In the genomic region with DNA sequence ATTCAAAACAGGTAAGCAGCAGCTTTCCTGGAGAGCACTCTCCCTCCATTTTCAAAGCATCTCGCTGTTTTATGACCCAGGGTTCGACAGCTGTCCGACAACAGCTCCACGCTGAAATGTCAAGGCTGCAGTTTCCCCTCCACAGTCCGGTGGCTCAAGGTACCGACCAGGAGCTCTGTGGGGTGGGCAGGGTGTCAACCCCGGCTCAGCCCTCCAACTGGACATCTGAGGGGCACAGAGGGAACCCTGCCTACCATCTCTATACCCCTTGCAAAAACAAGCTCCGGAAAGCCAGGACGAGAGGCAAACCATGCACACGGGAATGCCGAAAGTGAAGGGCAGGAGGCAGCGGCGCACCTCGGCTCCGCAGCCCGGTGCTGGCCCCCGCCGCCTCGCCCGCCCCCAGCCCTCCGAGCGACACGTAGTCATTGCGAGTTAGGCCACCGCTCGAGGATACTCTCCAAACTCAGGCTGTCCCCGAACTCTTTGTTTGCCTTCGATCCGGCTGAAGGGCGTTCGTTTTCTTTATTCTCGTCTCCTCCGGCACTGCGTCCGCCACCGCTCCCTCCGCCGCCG, we compare ENCODE assay signal across 8 mouse cellular contexts. TPM values are rescaled to one million over a fixed set of nuclear protein-coding genes. Genes with fewer than 3 reads are reported as not detected.
A peak's percentile ranks its signal among the peaks of the same experiment; 100 is the strongest.
DNase-seq lines count a peak whose midpoint lies in the region; ATAC-seq and TF ChIP-seq lines count a peak whose summit lies in the region.

No protein-coding gene starts in this region.

- peak overlapping the region; percentile 95 for H3K9ac ChIP-seq in lung, embryonic 16.5 days (ENCODE audit: low read length)
- peak overlapping the region; percentile 95 for H3K9ac ChIP-seq in embryonic facial prominence, embryonic 15.5 days
- H3K9ac ChIP-seq in intestine, postnatal 0 days (ENCODE audit: low read depth, low read length): peak overlapping the region; percentile 94
- H3K9ac ChIP-seq in neural tube, embryonic 15.5 days (replicated peaks): peak overlapping the region; percentile 91

- under 1% methylated on average over 39 of the region's 39 CpGs for WGBS in lung, embryonic 16.5 days
- under 1% methylated on average over 39 of the region's 39 CpGs for WGBS in embryonic facial prominence, embryonic 15.5 days
- WGBS in intestine, postnatal 0 days: 0% methylated on average over 39 of the region's 39 CpGs
- WGBS in neural tube, embryonic 15.5 days: 0% methylated on average over 38 of the region's 39 CpGs

- no peaks in the 10 kb centered on the region for H3K27me3 ChIP-seq in lung, embryonic 16.5 days (ENCODE audit: control insufficient read depth, insufficient read depth, low read depth, low read length)
- no peaks in the 10 kb centered on the region for H3K27me3 ChIP-seq in embryonic facial prominence, embryonic 15.5 days
- no peaks in the 10 kb centered on the region for H3K27me3 ChIP-seq in intestine, postnatal 0 days (replicated peaks; ENCODE audit: control insufficient read depth, insufficient read depth, low read length)
- H3K27me3 ChIP-seq in neural tube, embryonic 15.5 days (replicated peaks): no peaks in the 10 kb centered on the region

- H3K4me2 ChIP-seq in lung, embryonic 16.5 days (ENCODE audit: low read depth, low read length): peak overlapping the region; percentile 84
- H3K4me2 ChIP-seq in embryonic facial prominence, embryonic 15.5 days (replicated peaks): peak overlapping the region; percentile 60
- H3K4me2 ChIP-seq in intestine, postnatal 0 days (replicated peaks; ENCODE audit: low read depth): peak overlapping the region; percentile 89
- H3K4me2 ChIP-seq in neural tube, embryonic 15.5 days: peak overlapping the region; percentile 87

- H3K27ac ChIP-seq in lung, embryonic 16.5 days (ENCODE audit: low read length): peak overlapping the region; percentile 61; the same call in 1 of the 2 replicates
- H3K27ac ChIP-seq in embryonic facial prominence, embryonic 15.5 days (replicated peaks): peak overlapping the region; percentile 88
- peak overlapping the region; percentile 80 for H3K27ac ChIP-seq in intestine, postnatal 0 days (ENCODE audit: low read depth, low read length)
- H3K27ac ChIP-seq in neural tube, embryonic 15.5 days (replicated peaks): peak overlapping the region; percentile 93

- H3K4me3 ChIP-seq in lung, embryonic 16.5 days (ENCODE audit: low read length): peak overlapping the region; percentile 94
- peak overlapping the region; percentile 75 for H3K4me3 ChIP-seq in embryonic facial prominence, embryonic 15.5 days (replicated peaks)
- peak overlapping the region; percentile 86 for H3K4me3 ChIP-seq in intestine, postnatal 0 days (ENCODE audit: low read depth, low read length)
- peak overlapping the region; percentile 91 for H3K4me3 ChIP-seq in neural tube, embryonic 15.5 days (replicated peaks)

- H3K36me3 ChIP-seq in lung, embryonic 16.5 days (ENCODE audit: control insufficient read depth, insufficient read depth, low read length): peaks cover 15% of the 10 kb centered on the region
- peaks cover 36% of the 10 kb centered on the region for H3K36me3 ChIP-seq in embryonic facial prominence, embryonic 15.5 days
- H3K36me3 ChIP-seq in intestine, postnatal 0 days (ENCODE audit: control insufficient read depth, insufficient read depth): peaks cover 25% of the 10 kb centered on the region; the same call in 1 of the 2 replicates
- H3K36me3 ChIP-seq in neural tube, embryonic 15.5 days: peaks cover 22% of the 10 kb centered on the region

- ATAC-seq in lung, embryonic 16.5 days (ENCODE audit: low read depth): peak; percentile 55
- ATAC-seq in embryonic facial prominence, embryonic 15.5 days (ENCODE audit: insufficient number of reproducible peaks, low FRiP score, low TSS enrichment, low read depth): peak; percentile 44
- 0 out of 2 replicates have a peak, but pooled peaks have one; percentile 25 for ATAC-seq in intestine, postnatal 0 days
- ATAC-seq in neural tube, embryonic 15.5 days (ENCODE audit: low FRiP score): peak; percentile 43

- H3K9me3 ChIP-seq in lung, embryonic 16.5 days (ENCODE audit: control insufficient read depth, low read length): no peaks in the 10 kb centered on the region
- H3K9me3 ChIP-seq in embryonic facial prominence, embryonic 15.5 days (replicated peaks): no peaks in the 10 kb centered on the region
- H3K9me3 ChIP-seq in intestine, postnatal 0 days (ENCODE audit: control insufficient read depth): no peaks in the 10 kb centered on the region
- H3K9me3 ChIP-seq in neural tube, embryonic 15.5 days (replicated peaks): no peaks in the 10 kb centered on the region

- H3K4me1 ChIP-seq in lung, embryonic 16.5 days (replicated peaks; ENCODE audit: control insufficient read depth, insufficient read depth, low read length): peaks cover 13% of the 10 kb centered on the region
- H3K4me1 ChIP-seq in embryonic facial prominence, embryonic 15.5 days: peaks cover 26% of the 10 kb centered on the region
- H3K4me1 ChIP-seq in intestine, postnatal 0 days (replicated peaks; ENCODE audit: control insufficient read depth, insufficient read depth, low read length): 0 out of 2 replicates have a peak, but pooled peaks cover 4% of the 10 kb centered on the region
- H3K4me1 ChIP-seq in neural tube, embryonic 15.5 days: peaks cover 46% of the 10 kb centered on the region

- no peak for TF ChIP-seq CTCF in intestine, postnatal 0 days (IDR thresholded peaks at IDR 0.05; ENCODE audit: low read depth)

- no peak for DNase-seq in lung, postnatal 36 days
- no peak for DNase-seq in right cerebral cortex, postnatal 14 days
- DNase-seq in natural killer cell, adult 2 months (ENCODE audit: low spot score in 2 of 2): no peak
- no peak for DNase-seq in cerebellum, adult 11 months

RNA-seq across cellular contexts. Expression of gene Srp68, which starts 0.5 kb away (rescaled TPM):
- polyA plus RNA-seq in lung, embryonic 16.5 days (2015; fragmentation: Nextera tagmentation; extraction: Ambion mirVana): 75.3 and 79.2 TPM in 2 replicates
- 101 and 103 TPM in 2 replicates for polyA plus RNA-seq in embryonic facial prominence, embryonic 15.5 days (2015; fragmentation: Nextera tagmentation; extraction: Ambion mirVana)
- polyA plus RNA-seq in intestine, postnatal 0 days (2015; fragmentation: Nextera tagmentation; extraction: Ambion mirVana): 45.2 and 48.7 TPM in 2 replicates
- polyA plus RNA-seq in neural tube, embryonic 15.5 days (2015; fragmentation: Nextera tagmentation; extraction: Ambion mirVana): 64.2 and 77.9 TPM in 2 replicates

RNA-seq across cellular contexts. Expression of gene Galr2, which starts 7.2 kb away (rescaled TPM):
- polyA plus RNA-seq in lung, embryonic 16.5 days (2015; fragmentation: Nextera tagmentation; extraction: Ambion mirVana): 0.21 and 0.25 TPM in 2 replicates
- polyA plus RNA-seq in embryonic facial prominence, embryonic 15.5 days (2015; fragmentation: Nextera tagmentation; extraction: Ambion mirVana): 0.27 and 0.47 TPM in 2 replicates
- polyA plus RNA-seq in intestine, postnatal 0 days (2015; fragmentation: Nextera tagmentation; extraction: Ambion mirVana): 0.10 and 0.29 TPM in 2 replicates
- 0.47 and 0.52 TPM in 2 replicates for polyA plus RNA-seq in neural tube, embryonic 15.5 days (2015; fragmentation: Nextera tagmentation; extraction: Ambion mirVana)

RNA-seq across cellular contexts. Expression of gene Exoc7, which starts 33.5 kb away (rescaled TPM):
- polyA plus RNA-seq in lung, embryonic 16.5 days (2015; fragmentation: Nextera tagmentation; extraction: Ambion mirVana): 62.8 and 68.5 TPM in 2 replicates
- 67.5 and 68.8 TPM in 2 replicates for polyA plus RNA-seq in embryonic facial prominence, embryonic 15.5 days (2015; fragmentation: Nextera tagmentation; extraction: Ambion mirVana)
- 44.6 and 49.2 TPM in 2 replicates for polyA plus RNA-seq in intestine, postnatal 0 days (2015; fragmentation: Nextera tagmentation; extraction: Ambion mirVana)
- polyA plus RNA-seq in neural tube, embryonic 15.5 days (2015; fragmentation: Nextera tagmentation; extraction: Ambion mirVana): 113 and 114 TPM in 2 replicates

RNA-seq across cellular contexts. Expression of gene Evpl, which starts 35.7 kb away (rescaled TPM):
- 4.4 and 4.7 TPM in 2 replicates for polyA plus RNA-seq in lung, embryonic 16.5 days (2015; fragmentation: Nextera tagmentation; extraction: Ambion mirVana)
- 28.1 and 28.5 TPM in 2 replicates for polyA plus RNA-seq in embryonic facial prominence, embryonic 15.5 days (2015; fragmentation: Nextera tagmentation; extraction: Ambion mirVana)
- polyA plus RNA-seq in intestine, postnatal 0 days (2015; fragmentation: Nextera tagmentation; extraction: Ambion mirVana): 1.2 and 1.3 TPM in 2 replicates
- polyA plus RNA-seq in neural tube, embryonic 15.5 days (2015; fragmentation: Nextera tagmentation; extraction: Ambion mirVana): 1.00 and 1.9 TPM in 2 replicates
